Mouse (Mus musculus): Measurements from ENCODE around the gene Rhobtb3.

Gene Rhobtb3

DNA sequence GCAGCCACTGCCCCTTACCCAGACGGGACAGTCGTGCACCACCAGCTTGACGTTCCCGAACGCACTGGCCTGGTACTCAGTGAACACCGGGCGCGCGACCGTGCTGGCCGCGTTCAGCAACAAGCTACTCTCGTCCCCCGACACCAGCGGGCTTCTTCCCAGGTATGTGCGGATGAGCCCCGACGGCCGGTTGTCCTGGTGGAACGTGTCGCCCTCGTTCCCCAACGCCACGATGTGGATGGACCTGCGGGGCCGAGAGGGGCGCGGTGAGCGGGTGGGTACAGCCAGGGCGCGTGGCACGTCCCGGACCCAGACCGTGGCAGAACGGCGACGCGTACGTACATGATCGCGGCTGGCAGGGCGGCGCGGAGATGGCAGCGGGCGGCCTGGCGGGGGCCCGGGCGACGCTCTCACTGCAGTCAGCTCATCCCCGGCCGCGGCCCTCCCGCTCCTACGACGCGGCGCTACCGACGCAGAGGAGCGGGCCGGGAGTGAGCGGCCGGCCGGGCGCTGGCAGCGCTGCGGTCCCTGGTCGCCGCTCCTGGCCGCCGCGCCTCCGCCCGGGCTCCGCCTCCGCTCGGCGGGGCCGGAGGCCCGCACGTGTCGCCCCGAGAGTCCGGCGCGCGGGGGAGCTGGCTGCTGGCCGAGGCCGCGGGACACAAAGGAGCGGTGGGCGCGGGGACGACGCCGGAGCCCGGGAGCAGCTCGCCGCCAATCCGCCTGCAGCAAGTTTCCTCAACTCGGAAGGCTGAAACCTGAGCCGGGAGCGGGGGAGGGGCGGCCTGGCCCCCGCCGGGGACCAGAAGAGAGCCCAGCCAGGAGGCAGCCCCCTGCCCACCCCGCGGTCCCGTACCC is at the start of gene Rhobtb3:
Gene Rhobtb3, minus strand, starts transcription at position 737 of the 855 bp plus-strand sequence.
- no peak for DNase-seq (ENCODE audit: low spot score)

GRCm38 (mm10) chr13:75992169-75993028 is 48.7 kb upstream of the Rhobtb3 start:
- no peak for DNase-seq (ENCODE audit: low spot score)

DNA sequence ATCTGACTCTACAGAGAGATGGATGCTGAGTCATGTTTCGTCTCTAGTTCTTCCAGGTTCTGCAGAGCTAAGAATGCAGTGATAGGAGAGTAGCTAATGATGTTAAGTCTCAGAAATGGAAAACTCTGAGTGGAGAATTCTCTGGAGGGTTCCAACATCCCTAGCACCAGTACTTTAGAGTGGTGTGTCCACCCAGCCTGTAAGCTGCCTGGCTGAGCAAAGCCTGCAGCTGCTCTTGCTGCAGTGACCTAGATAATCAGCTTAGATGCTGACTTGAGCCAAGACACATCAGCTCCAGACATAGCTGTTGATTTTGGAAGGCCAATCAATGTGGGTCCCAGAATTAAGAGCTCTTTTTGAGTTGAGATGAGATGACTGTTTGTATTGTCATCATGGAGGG is 44.4 kb upstream of the Rhobtb3 start:
- DNase-seq (ENCODE audit: low spot score): no peak

- DNase-seq (ENCODE audit: low spot score): no peak
Observed at GRCm38 (mm10) chr13:75981901-75982300, 38.2 kb upstream of the Rhobtb3 start.

- DNase-seq (ENCODE audit: low spot score): no peak
Observed at GRCm38 (mm10) chr13:75976649-75977048, 32.9 kb upstream of the Rhobtb3 start.

DNA sequence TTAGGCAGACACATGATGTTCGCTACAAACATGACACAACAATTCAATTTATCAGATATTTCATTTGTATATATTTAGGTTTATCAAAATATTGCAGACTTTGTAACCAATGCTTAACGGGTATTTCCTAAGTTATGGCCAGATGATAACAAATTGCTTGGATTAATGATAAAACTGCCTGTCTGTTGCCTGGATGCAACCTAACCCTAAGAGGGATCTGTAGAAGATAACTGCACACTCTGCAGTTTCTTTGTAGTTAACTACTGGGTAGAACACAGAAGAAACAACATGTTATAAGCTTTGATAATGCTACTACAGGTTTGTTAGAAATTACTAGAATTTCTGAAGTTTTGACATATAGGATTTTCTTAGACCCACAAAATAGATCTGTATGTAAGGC is 32.5 kb upstream of the Rhobtb3 start:
- DNase-seq (ENCODE audit: low spot score): no peak

- no peak for DNase-seq (ENCODE audit: low spot score)
Observed at GRCm38 (mm10) chr13:75975629-75976028, 31.9 kb upstream of the Rhobtb3 start.

DNA sequence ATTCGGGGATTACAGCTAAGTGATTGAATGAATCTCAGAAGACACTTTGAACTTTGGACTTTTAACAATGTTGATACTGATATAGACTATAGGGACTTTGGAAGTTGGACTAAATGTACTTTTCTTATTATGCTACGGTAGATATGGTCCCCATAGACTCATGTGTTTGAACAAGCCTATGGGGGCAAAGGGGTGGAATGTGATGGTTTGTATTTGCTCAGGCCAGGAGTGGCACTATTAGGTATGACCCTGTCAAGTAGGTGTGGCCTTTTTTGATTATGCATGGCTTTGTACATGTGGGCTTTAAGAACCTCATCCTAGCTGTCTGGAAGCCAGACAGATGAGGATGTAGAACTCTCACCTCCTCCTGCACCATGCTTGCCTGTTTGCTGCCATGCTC is 30.8 kb upstream of the Rhobtb3 start:
- no peak for DNase-seq (ENCODE audit: low spot score)

- no peak for DNase-seq (ENCODE audit: low spot score)
Observed at GRCm38 (mm10) chr13:75966850-75967249, 23.1 kb upstream of the Rhobtb3 start, which contains the start of gene Spata9. Spata9 (plus strand) TSS chr13:75967150.

DNA sequence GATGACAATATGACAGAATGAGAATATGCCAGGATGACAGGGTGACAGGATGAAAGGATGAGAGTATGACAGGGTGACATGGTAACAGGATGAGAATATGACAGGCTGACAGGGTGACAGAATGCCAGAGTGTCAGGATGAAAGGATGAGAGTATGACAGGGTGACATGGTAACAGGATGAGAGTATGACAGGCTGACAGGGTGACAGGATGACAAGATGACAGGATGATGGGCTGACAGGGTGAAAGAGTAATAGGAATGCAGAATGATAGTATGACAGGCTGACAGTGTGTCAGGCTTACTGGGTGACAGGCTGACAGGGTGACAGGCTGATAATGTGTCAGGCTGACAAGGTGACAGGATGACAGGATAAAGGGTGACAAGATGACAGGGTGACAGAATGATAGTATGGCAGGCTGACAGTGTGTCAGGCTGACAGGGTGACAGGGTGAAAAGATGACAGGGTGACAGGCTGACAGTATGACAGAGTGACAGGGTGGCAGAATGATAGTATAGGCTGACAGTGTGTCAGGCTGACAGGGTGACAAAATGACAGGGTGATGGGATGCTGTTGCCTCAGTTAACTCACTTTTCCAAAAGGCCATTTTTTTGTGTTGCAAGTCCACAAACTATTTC is 11.8 kb upstream of the Rhobtb3 start:
- no peak for DNase-seq (ENCODE audit: low spot score)

- no peak for DNase-seq (ENCODE audit: low spot score)
Observed at GRCm38 (mm10) chr13:75950295-75950694, 6.6 kb upstream of the Rhobtb3 start.

- DNase-seq (ENCODE audit: low spot score): no peak
Observed at GRCm38 (mm10) chr13:75944044-75944820, 507 bp upstream of the Rhobtb3 start.

DNA sequence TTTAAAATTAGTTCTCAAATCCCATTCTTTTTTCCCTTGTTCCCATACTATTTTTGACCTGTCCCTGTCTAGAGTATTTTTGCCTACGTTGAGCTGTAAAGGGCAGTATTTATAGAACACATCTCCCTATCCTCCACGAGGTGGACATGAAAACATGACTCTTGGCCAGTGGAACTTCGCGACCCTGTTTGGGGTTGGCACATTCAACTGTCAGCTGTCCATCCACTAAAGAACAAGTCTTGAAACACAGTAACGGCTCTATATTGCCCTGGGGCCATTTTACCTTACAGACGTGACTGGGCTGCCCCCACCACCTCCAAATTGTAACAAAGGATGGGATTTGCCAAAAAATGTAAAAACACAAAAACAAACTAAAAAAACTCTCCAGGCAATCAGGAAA is 994 bp downstream of the Rhobtb3 start:
- no peak for DNase-seq (ENCODE audit: low spot score)

DNA sequence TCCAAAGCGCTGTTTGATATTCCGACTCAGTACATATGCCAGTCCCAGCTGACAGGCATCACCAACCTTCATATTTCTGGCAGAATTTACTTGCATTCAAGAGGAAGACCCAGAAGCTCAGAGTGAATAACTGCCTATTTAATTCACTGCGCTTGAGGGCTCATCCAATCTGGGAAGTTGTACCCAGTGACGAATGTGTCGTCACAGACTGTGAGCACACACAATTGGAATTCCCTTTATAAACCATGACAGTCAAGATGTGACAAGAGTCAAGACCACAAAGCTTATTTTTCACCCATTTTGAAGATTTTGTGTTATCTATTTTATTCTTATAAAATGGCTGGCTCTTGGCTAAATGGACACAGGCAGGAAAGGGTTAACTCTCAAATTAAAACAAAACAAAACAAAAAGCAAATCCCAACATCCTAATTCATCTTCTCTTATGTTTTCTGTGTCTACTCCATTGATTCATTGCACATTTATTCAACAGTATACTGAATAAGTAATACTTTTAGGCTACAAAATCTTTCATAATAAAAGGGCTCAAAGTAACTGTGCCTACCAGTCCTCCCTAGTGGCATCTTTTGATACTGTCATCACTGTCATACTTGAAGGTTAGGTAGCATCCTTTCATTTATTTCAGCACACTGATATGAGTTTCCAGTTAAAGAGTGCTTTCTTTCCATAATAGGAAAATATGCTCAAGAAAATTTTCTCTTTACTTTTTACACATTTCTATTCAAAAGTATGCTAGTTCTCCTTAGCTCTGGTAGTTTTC is 2.0 kb downstream of the Rhobtb3 start:
- DNase-seq (ENCODE audit: low spot score): no peak

DNA sequence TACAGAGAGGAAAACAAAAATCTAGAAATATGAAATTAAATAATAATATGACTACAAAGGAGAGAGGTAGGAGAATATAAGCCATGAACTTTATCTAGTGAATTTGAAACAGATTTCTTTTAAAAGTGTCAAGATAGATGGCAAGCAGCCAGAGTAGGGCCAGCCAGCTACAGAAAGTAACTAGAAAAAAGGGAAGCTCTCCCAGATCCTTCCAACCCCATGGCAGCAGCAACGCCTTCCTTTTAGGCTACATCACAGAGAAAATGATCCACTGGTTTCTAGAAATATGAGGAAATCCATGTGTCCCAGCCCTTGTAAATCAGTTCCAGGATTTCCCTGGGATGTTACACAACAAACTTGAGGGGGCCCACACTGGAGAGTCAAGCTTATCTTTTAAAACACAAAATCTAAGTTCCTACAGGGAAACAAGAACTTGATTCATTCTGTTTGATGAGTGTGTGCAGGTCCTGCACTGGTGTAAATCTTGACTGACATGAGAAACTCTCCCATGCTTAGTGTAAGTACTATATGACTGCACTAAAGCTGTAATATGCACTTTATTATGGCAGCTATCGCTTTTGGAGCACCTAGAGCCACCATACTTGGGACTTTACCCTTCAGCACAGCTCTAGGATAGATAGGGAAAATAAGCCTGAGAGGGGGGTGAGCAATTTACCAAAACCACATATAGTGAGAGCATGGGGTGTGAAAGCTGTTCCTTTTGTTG is 2.8 kb downstream of the Rhobtb3 start:
- no peak for DNase-seq (ENCODE audit: low spot score)

DNA sequence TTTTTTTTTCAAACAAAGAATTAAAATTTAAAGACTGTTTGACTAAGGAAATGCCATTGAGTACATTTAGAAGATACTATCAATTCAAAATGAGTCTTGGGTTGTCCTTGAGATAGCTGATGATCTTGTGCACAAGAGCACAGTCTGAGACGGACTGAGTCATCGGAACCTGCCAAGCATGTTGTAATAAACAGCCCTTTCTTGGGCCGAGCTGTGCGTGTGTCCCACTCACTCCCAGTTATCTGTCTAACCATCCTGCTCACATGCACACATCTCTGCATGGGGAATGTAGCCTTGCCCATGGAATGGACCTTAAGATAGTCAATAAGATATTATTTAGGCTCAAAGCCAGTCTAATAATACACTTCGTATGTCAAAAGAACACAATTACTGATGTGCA is 4.9 kb downstream of the Rhobtb3 start:
- no peak for DNase-seq (ENCODE audit: low spot score)

GRCm38 (mm10) chr13:75933287-75933686 is 10.4 kb downstream of the Rhobtb3 start:
- no peak for DNase-seq (ENCODE audit: low spot score)

- no peak for DNase-seq (ENCODE audit: low spot score)
Observed at GRCm38 (mm10) chr13:75931073-75931472, 12.7 kb downstream of the Rhobtb3 start.

DNA sequence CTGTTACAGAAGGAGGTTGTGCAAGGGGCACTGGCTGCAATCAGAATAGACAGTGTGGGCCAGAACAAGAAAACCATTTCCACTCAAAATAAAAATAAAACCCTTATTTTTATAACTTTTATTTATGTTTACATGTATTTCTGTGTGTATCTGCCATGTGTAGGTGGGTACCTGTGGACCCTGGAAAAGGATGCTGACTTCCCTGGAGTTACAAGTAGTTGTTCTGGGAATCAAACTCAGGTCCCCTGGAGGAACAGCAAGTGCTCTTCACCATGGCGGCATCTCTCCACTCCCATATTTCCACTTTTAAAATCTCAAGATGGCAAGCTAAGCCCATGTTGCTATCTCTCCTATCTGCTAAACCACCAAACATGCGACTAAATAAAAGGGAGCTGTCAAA is 13.1 kb downstream of the Rhobtb3 start:
- DNase-seq (ENCODE audit: low spot score): no peak

- DNase-seq (ENCODE audit: low spot score): no peak
Observed at GRCm38 (mm10) chr13:75930023-75930422, 13.7 kb downstream of the Rhobtb3 start.

Data from urinary bladder, postnatal 10 days (tissue).